Mouse (Mus musculus) forebrain, postnatal 0 days (tissue): ENCODE results near the gene Apip. TPM values are rescaled to one million over a fixed set of nuclear protein-coding genes. Genes with fewer than 3 reads are reported as not detected.

Experiments used
- ATAC-seq: fragments of 200-750 bp; cut with Nextera tagmentation; 2 replicates; pipeline ENCODE4 v1.8.0; 2017; ENCODE audit warnings: mild to moderate bottlenecking, moderate library complexity
- DNase-seq: peaks from one replicate; pipeline ENCODE4 v3.0.0-alpha.2; 2015
- H3K27ac ChIP-seq: fragments of 300-500 bp; sonication (generic); 2 replicates; pipeline ENCODE4 v1.5.1; 2014; ENCODE audit warnings: low read depth, mild to moderate bottlenecking, antibody characterized with exemption, low read length, moderate library complexity, mixed read lengths
- H3K27me3 ChIP-seq: fragments of 300-500 bp; sonication (generic); 2 replicates; pipeline ENCODE4 v1.6.1; 2014; ENCODE audit warnings: mild to moderate bottlenecking, low read length, mixed read lengths; ENCODE audit not compliant: insufficient read depth
- H3K36me3 ChIP-seq: fragments of 300-500 bp; sonication (generic); 2 replicates; pipeline ENCODE4 v1.6.1; 2014; ENCODE audit warnings: mild to moderate bottlenecking, moderate library complexity; ENCODE audit not compliant: insufficient read depth
- H3K4me1 ChIP-seq: fragments of 300-500 bp; sonication (generic); 2 replicates; pipeline ENCODE4 v1.6.1; 2014; ENCODE audit warnings: antibody characterized with exemption; ENCODE audit not compliant: insufficient read depth
- H3K4me2 ChIP-seq: fragments of 300-500 bp; sonication (generic); 2 replicates; pipeline ENCODE4 v1.6.1; 2014; ENCODE audit warnings: low read depth, mild to moderate bottlenecking, moderate library complexity
- H3K4me3 ChIP-seq: fragments of 300-500 bp; sonication (generic); 2 replicates; pipeline ENCODE4 v1.5.1; 2014; ENCODE audit warnings: low read depth, low read length, mixed read lengths
- H3K9ac ChIP-seq: fragments of 300-500 bp; sonication (generic); 2 replicates; pipeline ENCODE4 v1.6.1; 2014; ENCODE audit warnings: mild to moderate bottlenecking
- H3K9me3 ChIP-seq: fragments of 300-500 bp; sonication (generic); 2 replicates; pipeline ENCODE4 v1.6.1; 2016; ENCODE audit warnings: low read length
- CTCF ChIP-seq: sonication (generic); IDR thresholded peaks from 2 replicates; pipeline ENCODE4 v1.5.1; 2016; ENCODE audit warnings: antibody characterized with exemption, control low read depth, low read depth
- WGBS: fragments of 180-500 bp; shearing (Covaris S2); extraction: QIAGEN DNeasy Blood & Tissue Kit; methylation state at CpG from one replicate; pipeline ENCODE4 v1.1.7; 2014; 5-methylcytosine and 5-hydroxymethylcytosine counted together
- polyA plus RNA-seq: library from polyadenylated mRNA; unstranded; fragments of >200 nt; fragmentation: Nextera tagmentation; extraction: Ambion mirVana; gene quantifications from 2 replicates; pipeline ENCODE4 v1.2.1, GENCODE M21; 2015
- total RNA-seq: library from RNA; depleted of rRNA; stranded (reverse); fragments of >200 nt; gene quantifications from 2 replicates; pipeline ENCODE4 v1.2.3, GENCODE M21; 2014

Gene Apip
- total and polyA plus RNA-seq, 2 experiments from 2014 or later, result 17.0 to 34.7 TPM

DNA sequence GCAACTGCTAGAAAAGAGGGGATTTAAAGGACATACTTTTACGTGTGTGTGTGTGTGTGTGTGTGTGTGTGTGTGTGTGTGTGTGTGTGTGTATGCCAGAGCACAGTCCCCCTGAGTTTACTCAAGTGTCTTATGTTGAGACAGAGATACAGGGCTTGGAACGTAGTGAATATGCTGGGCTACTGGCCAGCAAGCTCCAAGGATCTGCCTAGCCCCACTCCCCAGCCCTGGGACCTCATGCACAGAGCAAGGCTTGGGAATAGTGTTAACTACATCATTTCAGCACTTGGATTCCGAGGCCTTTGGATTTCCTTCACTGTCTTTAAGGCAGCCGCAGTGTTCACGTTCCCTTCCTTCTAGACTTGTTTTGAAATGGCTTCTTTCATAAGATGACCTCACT, 29.1 kb downstream of the Apip start:
- WGBS, result 57% methylated on average over 5 of the region's 5 CpGs
- Histone ChIP-seq H3K9me3 (no peaks in the 10 kb centered on the region), H3K4me2 (no peak overlapping the region), H3K9ac (no peak overlapping the region), H3K4me3 (no peak overlapping the region), H3K27me3 (no peaks in the 10 kb centered on the region), H3K27ac (no peak overlapping the region), H3K36me3 (no peaks in the 10 kb centered on the region), H3K4me1 (no peaks in the 10 kb centered on the region)
- no peak for TF ChIP-seq CTCF
- ATAC-seq (no peak), DNase-seq (no peak)

DNA sequence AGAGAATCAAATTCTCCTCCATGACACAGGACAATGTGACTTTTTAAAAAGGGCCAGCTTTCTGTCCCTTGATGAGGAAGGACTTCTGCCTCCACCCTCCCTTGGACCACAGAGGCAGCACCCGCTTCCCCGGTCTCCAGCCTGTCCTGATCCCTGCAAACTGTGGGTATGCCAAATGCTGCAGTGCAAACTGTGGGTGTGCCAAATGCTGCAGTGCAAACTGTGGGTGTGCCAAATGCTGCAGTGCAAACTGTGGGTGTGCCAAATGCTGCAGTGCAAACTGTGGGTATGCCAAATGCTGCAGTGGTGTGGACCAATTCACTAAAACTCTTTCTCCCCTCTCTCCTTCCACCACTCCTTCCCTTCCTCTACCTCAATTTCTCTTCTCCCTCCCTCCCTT, 32.7 kb downstream of the Apip start:
- H3K4me1 ChIP-seq, result no peaks in the 10 kb centered on the region
- no peak overlapping the region for H3K4me2 ChIP-seq
- H3K4me3 ChIP-seq, result no peak overlapping the region
- no peak for TF ChIP-seq CTCF
- no peak overlapping the region for H3K27ac ChIP-seq
- no peaks in the 10 kb centered on the region for H3K27me3 ChIP-seq
- ATAC-seq (no peak), DNase-seq (no peak)
- H3K9ac ChIP-seq, result no peak overlapping the region
- no peaks in the 10 kb centered on the region for H3K36me3 ChIP-seq
- WGBS, result 69% methylated on average over 2 of the region's 2 CpGs
- no peaks in the 10 kb centered on the region for H3K9me3 ChIP-seq

DNA sequence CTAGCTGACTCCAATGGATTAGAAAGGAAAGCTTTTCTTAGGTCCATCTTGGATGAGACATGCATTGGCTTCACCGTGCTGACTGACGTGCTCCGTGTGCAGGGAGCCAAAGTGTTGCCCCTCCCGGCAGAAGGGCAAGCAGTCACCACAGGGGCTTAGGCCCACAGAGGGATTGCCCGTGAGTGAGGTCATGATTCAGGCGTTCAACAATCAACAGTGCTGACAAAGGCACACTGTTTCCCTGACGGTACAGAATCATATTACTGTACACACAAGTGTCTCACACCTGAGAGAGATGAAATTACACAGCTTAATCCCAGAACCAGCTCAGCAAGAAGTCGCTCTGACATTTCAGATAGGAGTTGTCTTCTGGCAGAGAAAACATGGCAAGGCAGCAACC, 38.2 kb downstream of the Apip start:
- Histone ChIP-seq H3K9me3 (no peaks in the 10 kb centered on the region), H3K4me3 (no peak overlapping the region), H3K36me3 (no peaks in the 10 kb centered on the region), H3K4me1 (no peaks in the 10 kb centered on the region), H3K27ac (no peak overlapping the region), H3K27me3 (no peaks in the 10 kb centered on the region), H3K9ac (no peak overlapping the region), H3K4me2 (no peak overlapping the region)
- DNase-seq (no peak), ATAC-seq (no peak)
- no peak for TF ChIP-seq CTCF
- 53% methylated on average over 8 of the region's 8 CpGs for WGBS

- WGBS, result 39% methylated on average over 5 of the region's 5 CpGs
- TF ChIP-seq CTCF, result no peak
Measured at GRCm38 (mm10) chr2:103117212-103117611, 43.7 kb downstream of the Apip start.

GRCm38 (mm10) chr2:103118324-103119196, 45.1 kb downstream of the Apip start:
- Histone ChIP-seq H3K27me3 (no peaks in the 10 kb centered on the region), H3K9me3 (no peaks in the 10 kb centered on the region), H3K27ac (no peak overlapping the region; the same call in 1 of the 2 replicates), H3K36me3 (no peaks in the 10 kb centered on the region), H3K4me3 (no peak overlapping the region), H3K4me2 (no peak overlapping the region), H3K9ac (no peak overlapping the region), H3K4me1 (no peaks in the 10 kb centered on the region)
- ATAC-seq (peak; percentile 56), DNase-seq (peak; percentile 12)
- 38% methylated on average over 6 of the region's 6 CpGs for WGBS
- TF ChIP-seq CTCF, result no peak

More at GRCm38 (mm10) chr2:103117212-103117611, 43.7 kb downstream of the Apip start:
- Histone ChIP-seq H3K9me3 (no peaks in the 10 kb centered on the region), H3K9ac (no peak overlapping the region), H3K4me2 (no peak overlapping the region), H3K4me3 (no peak overlapping the region), H3K4me1 (no peaks in the 10 kb centered on the region), H3K27me3 (no peaks in the 10 kb centered on the region), H3K27ac (no peak overlapping the region), H3K36me3 (no peaks in the 10 kb centered on the region)
- ATAC-seq (no peak), DNase-seq (no peak)

DNA sequence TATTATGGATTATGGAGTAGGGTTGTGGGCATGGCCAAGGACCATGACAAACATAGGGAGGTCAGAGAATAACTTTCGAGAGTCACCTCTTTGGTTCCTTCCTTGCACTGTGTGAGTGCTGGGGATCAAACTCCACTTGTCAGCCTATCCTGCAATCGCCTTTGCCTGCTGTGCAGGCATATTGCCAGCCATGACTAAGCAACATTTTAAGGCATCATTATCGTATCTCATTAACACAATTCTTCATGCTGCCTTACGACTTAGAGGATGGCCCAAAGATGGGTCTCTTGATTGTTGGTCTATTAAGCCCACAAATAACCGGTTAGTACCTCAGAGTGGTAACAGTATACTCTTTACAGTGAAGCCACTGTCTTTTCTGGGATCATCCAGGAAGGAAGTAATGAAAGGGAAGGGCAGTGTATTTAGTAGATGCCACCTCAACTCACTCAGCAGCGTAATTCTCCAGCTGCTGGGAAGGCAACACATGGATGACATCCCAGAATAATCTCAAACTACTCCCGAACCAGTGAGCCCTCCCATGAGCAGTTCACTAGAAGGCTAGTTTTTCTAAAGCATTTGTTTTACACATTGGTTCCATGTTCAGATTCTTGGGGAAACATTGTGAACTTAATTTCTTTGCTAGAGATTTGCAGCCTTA, 45.9 kb downstream of the Apip start:
- WGBS, result 66% methylated on average over 7 of the region's 7 CpGs
- no peak overlapping the region for H3K4me2 ChIP-seq
- no peaks in the 10 kb centered on the region for H3K4me1 ChIP-seq
- no peak overlapping the region for H3K27ac ChIP-seq
- no peak overlapping the region for H3K4me3 ChIP-seq
- H3K9ac ChIP-seq, result no peak overlapping the region
- ATAC-seq (no peak; the same call in 1 of the 2 replicates), DNase-seq (peak; percentile 27)
- no peaks in the 10 kb centered on the region for H3K9me3 ChIP-seq
- H3K36me3 ChIP-seq, result no peaks in the 10 kb centered on the region
- no peaks in the 10 kb centered on the region for H3K27me3 ChIP-seq
- no peak for TF ChIP-seq CTCF

DNA sequence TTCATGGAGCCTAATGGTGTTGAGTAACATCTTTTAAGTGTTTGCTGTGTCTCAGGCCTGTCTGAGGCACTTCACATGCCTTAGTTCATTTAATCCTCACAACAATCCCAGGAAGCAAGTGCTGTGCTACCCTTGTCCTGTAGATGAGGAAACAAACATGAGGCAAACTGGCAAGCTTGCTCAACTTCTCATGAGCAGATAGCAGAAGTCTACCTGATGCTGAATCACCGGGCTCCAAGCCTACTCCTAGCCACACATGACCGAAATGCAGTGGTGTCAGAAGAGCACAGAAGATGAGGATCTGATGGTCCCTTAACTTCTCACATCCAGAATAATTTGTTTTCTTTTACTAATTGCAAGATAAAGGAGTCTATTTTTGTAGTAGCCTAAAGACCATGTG, 56.2 kb downstream of the Apip start:
- 93% methylated on average over 2 of the region's 2 CpGs for WGBS
- Histone ChIP-seq H3K4me2 (no peak overlapping the region), H3K27ac (no peak overlapping the region), H3K4me1 (no peaks in the 10 kb centered on the region), H3K4me3 (no peak overlapping the region), H3K9ac (no peak overlapping the region), H3K9me3 (no peaks in the 10 kb centered on the region), H3K27me3 (no peaks in the 10 kb centered on the region), H3K36me3 (no peaks in the 10 kb centered on the region)
- no peak for TF ChIP-seq CTCF
- no peak for DNase-seq
- no peak for ATAC-seq
